Mouse (Mus musculus): Measurements from ENCODE around the gene Oas1e. TPM values are rescaled to one million over a fixed set of nuclear protein-coding genes. Genes with fewer than 3 reads are reported as not detected.

The Oas1e gene
- total and polyA plus RNA-seq, 3 experiments = not detected

DNA sequence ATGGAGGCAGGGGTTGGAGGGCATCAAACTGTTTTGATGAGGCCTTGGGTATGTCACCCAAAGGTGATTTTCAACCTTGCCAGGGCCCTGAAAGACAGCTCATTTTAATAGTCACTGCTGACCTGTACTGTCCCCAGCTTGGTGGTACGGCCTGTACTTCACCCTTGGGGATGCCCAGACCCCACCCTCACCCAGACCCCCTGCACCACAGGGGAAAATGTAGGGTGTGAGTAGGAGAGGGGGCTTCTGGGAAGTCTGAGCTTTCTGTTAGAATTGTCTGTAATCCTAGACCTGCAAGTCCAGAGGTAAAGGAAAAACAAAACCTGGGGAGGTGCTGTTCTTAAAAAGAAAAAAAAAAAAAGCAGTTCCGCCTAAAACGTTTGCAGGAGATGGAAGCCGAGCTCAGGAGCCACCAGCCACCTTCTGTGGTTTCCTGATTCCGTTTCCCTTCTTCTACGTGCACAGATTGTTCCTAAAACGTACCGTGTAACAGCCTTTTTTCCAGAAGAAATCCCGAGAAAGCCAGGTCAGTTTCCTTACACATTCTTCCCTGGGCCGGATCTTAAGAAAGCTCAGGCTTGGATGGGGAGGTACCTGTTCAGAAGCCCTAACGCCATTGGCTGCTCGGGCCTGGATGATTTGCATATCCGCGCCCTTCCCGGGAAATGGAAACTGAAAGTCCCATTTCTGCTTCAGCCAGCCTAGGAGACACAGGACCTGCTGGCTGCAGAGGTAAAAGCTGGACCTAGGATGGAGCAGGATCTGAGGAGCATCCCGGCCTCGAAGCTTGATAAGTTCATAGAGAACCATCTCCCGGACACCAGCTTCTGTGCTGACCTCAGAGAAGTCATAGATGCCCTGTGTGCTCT is 16.9 kb upstream of the Oas1e start, which contains the start of gene Oas1c (continued):
- 0 out of 2 replicates have a peak, but pooled peaks have one; percentile 44 for TF ChIP-seq ZMIZ1 (IDR thresholded peaks at IDR 0.05; ENCODE audit: low read depth, low read length)

DNA sequence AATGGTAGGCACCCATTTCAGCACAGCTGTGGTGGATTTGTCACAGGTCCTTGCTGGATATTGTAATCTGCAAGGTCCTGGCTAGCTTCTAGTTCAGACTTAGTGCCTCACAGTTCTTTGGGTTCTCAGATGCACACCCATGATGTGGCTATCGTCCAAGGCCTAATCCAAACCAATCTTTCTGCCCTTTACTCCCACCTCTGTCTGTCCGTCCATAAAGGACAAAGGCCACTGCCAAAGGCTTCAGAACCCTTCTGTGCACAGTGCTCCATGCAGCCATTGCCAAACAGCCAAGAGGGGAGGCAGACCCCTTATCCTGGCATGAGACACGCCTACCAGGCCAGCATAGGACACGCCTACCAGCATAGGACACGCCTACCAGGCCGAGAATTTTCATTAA is 13.8 kb upstream of the Oas1e start:
- dilution Hi-C loops (cut with MboI; ENCODE audit: extremely low pct_ligation_motif_present, extremely low pct_unique_long_range_greater_than_20kb, low sequenced_read_pairs) (no loop called here), in situ Hi-C loops (cut with MboI; ENCODE audit: low pct_ligation_motif_present, low pct_unique_long_range_greater_than_20kb, low sequenced_read_pairs) (no loop called here)
- no peak overlapping the region for H3K9ac ChIP-seq (ENCODE audit: insufficient read depth, low read depth)
- H3K4me1 ChIP-seq (ENCODE audit: control insufficient read depth in 1 of 2, insufficient read depth in 2 of 2) = peaks cover 0 to 25% of the 10 kb centered on the region in 2 experiments; a peak in 2 of 4 replicates
- no peak overlapping the region for H3K27ac ChIP-seq (ENCODE audit: insufficient read depth, low read depth)
- no peak for TF ChIP-seq RAD21 (IDR thresholded peaks at IDR 0.05; ENCODE audit: low read depth, low read length)
- no peak for TF ChIP-seq IRF4 (IDR thresholded peaks at IDR 0.05; ENCODE audit: low read depth, low read length)
- no peak for TF ChIP-seq NELFE (IDR thresholded peaks at IDR 0.05; ENCODE audit: low read depth, low read length)
- no peak for TF ChIP-seq KAT2A (IDR thresholded peaks at IDR 0.05; ENCODE audit: insufficient replicate concordance, low read length)
- no peak for TF ChIP-seq BHLHE40 (IDR thresholded peaks at IDR 0.05; ENCODE audit: low read depth, low read length)
- no peak for TF ChIP-seq POLR2AphosphoS2 (IDR thresholded peaks at IDR 0.05; ENCODE audit: low read depth, low read length)
- TF ChIP-seq MAX (IDR thresholded peaks at IDR 0.05; ENCODE audit: low read length) = no peak
- TF ChIP-seq ZMIZ1 (IDR thresholded peaks at IDR 0.05; ENCODE audit: low read depth, low read length) = no peak
- no peak for TF ChIP-seq POLR2A (IDR thresholded peaks at IDR 0.05; ENCODE audit: low read depth, low read length)
- no peak for TF ChIP-seq MAFK (IDR thresholded peaks at IDR 0.05; ENCODE audit: insufficient replicate concordance, low read length)
- no peak for TF ChIP-seq CTCF (conservative IDR thresholded peaks at IDR 0.05 in 1 of 2, IDR thresholded peaks at IDR 0.05 in 1 of 2; ENCODE audit: low read depth in 2 of 2, low read length in 2 of 2)
- no peak for TF ChIP-seq CHD2 (IDR thresholded peaks at IDR 0.05; ENCODE audit: low read length)
- TF ChIP-seq SMC3 (IDR thresholded peaks at IDR 0.05; ENCODE audit: low read depth, low read length) = no peak
- TF ChIP-seq NRF1 (IDR thresholded peaks at IDR 0.05; ENCODE audit: low read depth, low read length) = no peak
- TF ChIP-seq ZC3H11A (IDR thresholded peaks at IDR 0.05; ENCODE audit: low read depth, low read length) = no peak
- no peak for TF ChIP-seq ZNF384 (IDR thresholded peaks at IDR 0.05; ENCODE audit: low read depth, low read length)
- TF ChIP-seq CHD1 (IDR thresholded peaks at IDR 0.05; ENCODE audit: low read depth, low read length) = no peak
- no peak for TF ChIP-seq MEF2A (IDR thresholded peaks at IDR 0.05; ENCODE audit: borderline replicate concordance, low read depth, low read length)
- no peaks in the 10 kb centered on the region for H3K27me3 ChIP-seq (replicated peaks)
- DNase-seq (ENCODE audit: extremely low read depth) = no peak
- H3K79me2 ChIP-seq (replicated peaks; ENCODE audit: control insufficient read depth, extremely low read depth, insufficient read depth, poor library complexity, severe bottlenecking) = no peaks in the 10 kb centered on the region
- H3K36me3 ChIP-seq (replicated peaks in 1 of 2; ENCODE audit: control insufficient read depth in 1 of 2, insufficient read depth in 1 of 2, low read length in 1 of 2) = peaks cover 0 to 11% of the 10 kb centered on the region in 2 experiments
- H3K9me3 ChIP-seq (replicated peaks; ENCODE audit: low read length) = no peaks in the 10 kb centered on the region
- no peak overlapping the region for H3K4me2 ChIP-seq (ENCODE audit: insufficient read depth, low read depth, poor library complexity, severe bottlenecking)
- H3K4me3 ChIP-seq (replicated peaks in 1 of 3; ENCODE audit: low read depth in 2 of 3, low read length in 2 of 3, poor library complexity in 1 of 3) = no peak overlapping the region

DNA sequence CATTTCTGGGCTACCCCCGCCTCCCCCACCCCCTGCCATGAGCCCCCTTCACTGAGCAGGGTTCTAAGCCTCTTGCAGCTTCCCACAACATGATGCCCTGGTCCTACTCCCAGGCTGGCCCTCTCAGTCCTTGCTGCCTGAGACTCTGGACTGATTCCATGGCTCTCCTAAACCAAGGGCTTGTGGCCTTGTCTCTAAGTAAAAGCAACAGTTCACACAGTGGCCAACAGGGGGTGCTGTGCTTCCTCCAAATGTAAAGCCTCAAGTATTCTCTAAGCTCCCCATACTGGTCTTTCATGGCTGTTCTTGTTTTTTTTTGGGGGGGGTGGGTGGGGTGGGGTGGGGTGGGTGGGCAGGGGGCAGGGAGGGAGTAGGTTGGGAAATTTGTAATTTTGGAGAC is 11.1 kb upstream of the Oas1e start:
- Histone ChIP-seq H3K27ac (ENCODE audit: insufficient read depth, low read depth) (no peak overlapping the region), H3K79me2 (replicated peaks; ENCODE audit: control insufficient read depth, extremely low read depth, insufficient read depth, poor library complexity, severe bottlenecking) (no peaks in the 10 kb centered on the region), H3K4me3 (replicated peaks in 1 of 3; ENCODE audit: low read depth in 2 of 3, low read length in 2 of 3, poor library complexity in 1 of 3) (no peak overlapping the region), H3K27me3 (replicated peaks) (no peaks in the 10 kb centered on the region), H3K9ac (ENCODE audit: insufficient read depth, low read depth) (no peak overlapping the region), H3K9me3 (replicated peaks; ENCODE audit: low read length) (no peaks in the 10 kb centered on the region), H3K4me1 (ENCODE audit: control insufficient read depth in 1 of 2, insufficient read depth in 2 of 2) (peaks cover 0 to 8% of the 10 kb centered on the region in 2 experiments; a peak in 2 of 4 replicates), H3K4me2 (ENCODE audit: insufficient read depth, low read depth, poor library complexity, severe bottlenecking) (no peak overlapping the region), H3K36me3 (replicated peaks in 1 of 2; ENCODE audit: control insufficient read depth in 1 of 2, insufficient read depth in 1 of 2, low read length in 1 of 2) (peaks cover 0 to 15% of the 10 kb centered on the region in 2 experiments)
- dilution Hi-C loops (cut with MboI; ENCODE audit: extremely low pct_ligation_motif_present, extremely low pct_unique_long_range_greater_than_20kb, low sequenced_read_pairs) = no loop called here
- DNase-seq (ENCODE audit: extremely low read depth) = peak; percentile 72
- TF ChIP-seq MXI1 (IDR thresholded peaks at IDR 0.05; ENCODE audit: low read depth, low read length) (no peak), RAD21 (IDR thresholded peaks at IDR 0.05; ENCODE audit: low read depth, low read length) (peak; percentile 63), SMC3 (IDR thresholded peaks at IDR 0.05; ENCODE audit: low read depth, low read length) (peak; percentile 49), CTCF (conservative IDR thresholded peaks at IDR 0.05 in 1 of 2, IDR thresholded peaks at IDR 0.05 in 1 of 2; ENCODE audit: low read depth in 2 of 2, low read length in 2 of 2) (peak; percentile 59 to 80)
- in situ Hi-C loops (cut with MboI; ENCODE audit: low pct_ligation_motif_present, low pct_unique_long_range_greater_than_20kb, low sequenced_read_pairs) = no loop called here
